Mouse (Mus musculus): ENCODE measurements at regions not wholly inside any gene's neighbourhood (a gene's known extent, or its start where the extent isn't known, plus 50 kb on each side); places are given as distances from the start of the nearest gene placed in this dataset.

DNA sequence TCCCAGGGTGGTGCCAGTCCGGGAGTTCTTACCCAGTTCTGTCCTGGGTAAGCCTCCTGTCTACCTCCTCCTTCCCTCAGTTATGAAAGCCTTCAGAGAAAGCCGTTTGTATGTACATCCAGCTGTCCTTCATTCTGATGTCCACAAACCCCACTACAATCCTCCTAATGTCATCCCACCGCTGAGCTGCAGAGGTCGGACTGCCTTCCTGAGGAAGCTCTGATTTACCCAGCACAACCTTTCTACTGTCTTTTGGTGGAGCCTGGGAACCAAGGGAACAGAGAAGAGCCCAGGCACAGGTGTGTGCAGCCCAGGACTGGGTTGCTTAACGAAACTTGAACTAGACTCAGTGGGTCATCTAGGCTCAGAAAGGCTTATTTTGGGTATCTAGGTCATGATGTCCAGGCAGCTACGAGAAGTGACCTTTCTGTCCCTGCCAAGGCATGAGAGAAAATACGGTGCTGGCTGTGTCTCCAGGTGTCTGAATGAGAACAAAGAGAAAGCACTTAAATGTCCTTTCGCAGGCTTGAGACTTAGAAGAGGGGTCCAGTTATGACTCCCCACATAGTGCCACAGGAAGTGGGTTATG, 70.4 kb upstream of the Cadm1 start:
- intact Hi-C loops (cut with DNase I): no loop called here

DNA sequence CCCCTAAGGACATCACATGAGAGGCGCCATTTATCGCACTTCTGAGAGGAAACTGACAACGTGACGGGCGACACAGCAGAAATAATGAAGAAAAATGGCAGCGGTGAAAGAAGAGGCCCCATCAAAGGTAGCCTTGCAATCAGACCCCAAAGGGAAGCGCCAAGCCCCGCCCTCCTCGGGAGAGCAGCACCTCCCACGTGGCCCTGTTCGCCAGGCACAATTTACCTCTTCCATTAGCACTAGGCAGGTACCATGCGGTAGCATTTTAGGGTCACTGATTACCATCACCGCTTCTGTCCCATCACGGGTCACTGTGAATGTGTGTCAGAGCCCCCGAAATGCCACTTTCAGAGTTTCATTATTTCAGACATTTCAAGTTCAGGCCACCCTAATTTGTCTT, 69.7 kb upstream of the Cadm1 start:
- no peak for DNase-seq (ENCODE audit: low spot score in 2 of 2)
- intact Hi-C loops (cut with DNase I): no loop called here

More for the DNA sequence above, 70.4 kb upstream of the Cadm1 start:
- no peak for DNase-seq (ENCODE audit: low spot score in 2 of 2)

DNA sequence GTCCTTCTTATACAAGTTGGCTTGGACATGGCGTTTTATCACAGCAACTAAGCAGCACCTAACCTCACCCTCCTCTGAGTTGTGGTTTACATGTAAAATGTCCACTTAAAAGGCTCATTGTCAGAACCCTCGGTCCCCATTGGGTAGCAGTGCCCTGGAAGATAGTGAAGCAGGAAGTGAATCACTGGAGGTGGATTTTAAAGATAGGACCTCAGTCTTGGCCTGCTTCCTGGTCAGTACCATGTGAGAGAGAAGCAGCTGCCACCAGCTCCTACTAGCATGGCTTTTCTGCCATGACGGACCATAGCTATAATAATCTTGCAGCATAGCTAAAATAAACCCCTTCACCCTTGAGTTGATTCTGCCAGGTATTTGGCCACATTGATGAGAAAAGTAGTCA, 68.1 kb upstream of the Cadm1 start:
- no peak for DNase-seq (ENCODE audit: low spot score in 2 of 2)
- intact Hi-C loops (cut with DNase I): no loop called here

DNA sequence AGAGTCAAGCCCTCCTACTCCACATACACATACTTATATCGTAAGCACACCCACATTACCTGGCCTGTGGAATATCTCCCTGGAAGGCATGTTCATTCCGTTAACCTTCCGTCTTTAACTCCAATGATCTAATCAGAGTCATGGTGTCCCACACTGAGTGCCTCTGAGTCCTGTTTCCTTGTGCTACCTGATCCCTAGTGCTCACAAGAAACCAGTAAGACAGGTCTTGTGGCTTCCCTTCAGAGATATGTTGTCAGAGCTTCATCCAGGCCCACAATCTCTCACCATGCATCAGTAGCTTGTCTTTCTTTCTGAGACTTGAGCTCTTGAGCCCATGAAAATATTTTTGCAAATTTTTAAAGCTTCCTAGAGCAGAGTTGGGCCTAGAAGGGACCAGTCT, 63.2 kb upstream of the Cadm1 start:
- intact Hi-C loops (cut with DNase I): no loop called here
- no peak for DNase-seq (ENCODE audit: low spot score in 2 of 2)

DNA sequence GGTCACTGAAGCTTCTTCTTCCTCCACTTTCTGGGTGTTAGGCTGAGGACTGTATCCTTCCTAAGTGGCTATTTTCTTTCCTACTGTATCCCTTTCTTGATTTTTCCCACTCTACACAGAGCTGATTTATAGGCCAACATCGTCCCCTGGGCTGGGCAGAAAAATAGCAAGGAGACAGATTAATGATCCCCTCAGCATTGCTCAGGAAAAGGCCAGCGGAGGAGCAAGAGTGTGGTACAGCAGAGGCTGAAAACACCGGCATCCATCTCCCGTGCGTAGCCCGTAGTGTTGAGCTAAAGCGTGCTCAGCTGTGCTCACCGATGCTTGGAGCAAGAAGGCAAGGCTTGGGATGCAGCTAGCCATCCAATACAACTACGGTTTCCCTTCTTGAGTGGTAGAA, 62.2 kb upstream of the Cadm1 start:
- intact Hi-C loops (cut with DNase I): no loop called here
- no peak for DNase-seq (ENCODE audit: low spot score in 2 of 2)

DNA sequence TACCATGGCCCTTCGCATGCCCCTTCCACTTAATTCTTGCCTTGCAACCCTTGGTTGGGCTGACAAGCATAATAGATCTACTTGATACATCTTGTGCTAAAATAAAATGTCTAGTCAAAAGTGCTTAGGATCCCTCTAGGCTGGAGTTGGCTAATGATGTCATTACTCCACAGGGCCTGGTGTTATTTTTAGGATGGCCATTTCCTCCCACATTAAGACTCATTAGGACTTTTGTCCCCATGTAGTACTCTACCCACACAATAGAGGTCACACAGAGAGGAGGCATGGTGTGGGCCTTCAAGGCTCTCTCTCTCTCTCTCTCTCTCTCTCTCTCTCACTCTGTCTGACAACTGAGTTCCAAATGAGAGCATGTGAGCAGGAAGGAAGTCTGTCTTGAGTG, 60.4 kb upstream of the Cadm1 start:
- intact Hi-C loops (cut with DNase I): no loop called here
- no peak for DNase-seq (ENCODE audit: low spot score in 2 of 2)

DNA sequence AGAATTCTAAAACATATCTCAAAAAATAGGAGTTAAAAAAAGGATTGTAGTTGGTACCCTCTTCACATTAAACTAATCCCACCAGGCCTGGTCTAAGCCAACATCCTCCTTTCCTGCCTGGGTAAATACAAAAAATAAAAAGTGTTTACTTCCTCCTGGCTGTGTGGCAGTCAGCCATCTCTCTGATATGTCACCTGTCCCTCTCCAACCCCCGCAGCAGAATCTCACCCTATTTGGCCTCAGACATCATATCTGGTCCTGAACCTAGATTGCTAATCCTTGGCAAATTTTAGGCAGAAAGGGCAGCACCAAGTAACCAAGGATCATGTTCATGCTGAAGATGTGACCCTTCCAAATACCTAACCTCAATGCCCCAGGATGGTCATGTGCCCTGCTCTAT, 59.2 kb upstream of the Cadm1 start:
- intact Hi-C loops (cut with DNase I): no loop called here

DNA sequence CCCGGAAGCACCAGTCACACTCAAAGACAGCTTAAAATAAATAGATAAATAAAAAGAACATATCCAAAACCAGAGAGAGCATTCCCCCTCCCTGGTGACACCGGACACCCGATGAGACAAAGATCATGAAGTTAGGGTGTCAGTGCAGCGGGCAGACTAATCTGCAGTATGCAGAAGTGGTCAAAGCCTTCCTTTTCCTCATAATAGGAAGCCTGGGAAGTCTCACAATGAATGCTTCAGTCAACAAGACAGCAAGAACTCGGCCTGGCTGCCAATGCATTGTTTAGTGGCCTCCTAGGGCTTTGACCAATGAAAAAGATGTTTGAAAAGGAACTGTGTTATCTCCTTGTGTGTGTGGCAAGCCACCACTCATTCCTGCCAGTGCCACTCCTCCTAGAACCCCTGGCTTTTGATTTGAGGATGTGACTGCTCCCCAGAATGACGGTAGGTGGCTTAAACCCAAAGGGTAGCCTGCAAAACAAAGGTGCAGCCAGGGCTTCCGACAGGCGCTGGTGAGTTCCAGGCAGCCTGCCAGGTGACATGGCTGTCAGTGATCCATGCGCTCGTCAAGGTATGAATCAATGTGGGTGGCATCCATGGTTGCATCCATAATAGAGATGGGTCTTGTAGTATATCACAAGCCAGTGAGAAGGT, 58.1 kb upstream of the Cadm1 start:
- DNase-seq (ENCODE audit: low spot score in 2 of 2): no peak
- intact Hi-C loops (cut with DNase I): no loop called here

More for the DNA sequence above, 59.2 kb upstream of the Cadm1 start:
- no peak for DNase-seq (ENCODE audit: low spot score in 2 of 2)

DNA sequence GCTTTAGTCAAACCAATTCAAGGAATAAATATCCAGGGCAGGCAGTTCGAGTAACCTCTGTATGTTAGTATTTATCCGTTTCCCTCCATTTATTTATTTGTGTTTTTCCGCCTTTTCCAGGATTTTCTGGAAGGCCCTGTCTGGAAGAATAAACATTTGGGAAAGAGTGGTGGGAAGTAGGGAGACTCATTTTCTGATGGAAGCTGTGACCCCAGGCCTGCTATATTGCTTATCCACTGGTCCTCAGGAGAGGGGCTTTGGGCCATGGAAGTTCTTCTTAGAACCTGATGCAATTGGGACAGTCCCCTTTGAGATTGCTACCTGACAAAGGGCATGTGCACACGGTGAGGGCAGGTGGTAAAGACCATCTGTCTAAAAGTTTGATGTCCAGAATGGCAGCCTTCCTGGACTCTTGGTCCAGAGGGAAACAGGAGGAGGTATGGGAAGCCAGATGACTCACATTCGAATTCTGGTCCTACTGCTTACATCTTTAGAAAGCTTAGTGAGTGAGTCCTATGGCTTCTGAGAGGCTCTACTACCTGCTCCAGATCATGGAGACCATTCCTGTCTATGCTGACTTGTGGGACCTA, 56.1 kb upstream of the Cadm1 start:
- intact Hi-C loops (cut with DNase I): no loop called here
- DNase-seq (ENCODE audit: low spot score in 2 of 2): no peak

DNA sequence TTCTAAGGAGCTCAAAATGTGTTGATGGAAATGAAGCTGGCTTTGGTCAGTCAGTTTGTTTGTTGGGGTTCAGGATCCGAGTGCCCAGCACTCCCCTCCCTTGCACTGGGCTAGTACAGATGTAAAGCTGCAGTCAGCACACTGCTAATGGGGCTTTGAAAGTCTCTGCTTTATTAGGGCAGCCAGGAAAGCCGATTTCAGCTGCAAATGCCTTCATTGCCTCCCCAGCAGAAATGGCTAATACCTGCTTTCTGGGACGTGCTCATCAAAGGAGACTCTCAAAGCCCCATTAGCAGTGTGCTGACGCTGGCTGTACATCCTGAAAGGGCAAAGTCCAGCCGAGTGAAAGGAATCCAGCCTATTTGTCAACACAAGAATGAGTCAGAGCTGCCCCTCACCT, 55.2 kb upstream of the Cadm1 start:
- DNase-seq (ENCODE audit: low spot score in 2 of 2): no peak
- intact Hi-C loops (cut with DNase I): no loop called here

DNA sequence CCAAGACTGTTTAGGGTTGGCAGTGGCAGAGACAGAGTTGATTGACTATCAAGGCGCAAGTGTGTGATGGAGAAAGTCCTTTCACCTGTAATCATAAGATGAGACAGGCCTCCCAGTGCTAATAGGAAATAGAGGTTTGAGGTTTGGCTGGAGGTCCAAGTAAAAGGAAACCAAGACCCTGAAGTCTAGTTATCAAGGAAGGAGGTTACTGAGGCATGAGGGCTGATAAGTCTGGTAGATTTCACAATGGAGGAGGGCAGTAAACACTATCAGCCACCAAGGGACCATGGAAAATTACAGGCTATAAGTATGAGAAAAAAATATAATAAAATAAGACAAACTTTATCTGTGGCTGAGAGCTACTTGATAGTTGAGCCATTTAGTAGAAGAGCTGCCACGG, 52.1 kb upstream of the Cadm1 start:
- DNase-seq (ENCODE audit: low spot score in 2 of 2): no peak
- intact Hi-C loops (cut with DNase I): no loop called here

All from left cerebral cortex, postnatal 14 days (tissue).